Mouse (Mus musculus) liver, embryonic 14 days (tissue): Measurements from ENCODE around the gene H2-M3. TPM values are rescaled to one million over a fixed set of nuclear protein-coding genes. Genes with fewer than 3 reads are reported as not detected.

Source experiments
- polyA plus RNA-seq: library from polyadenylated mRNA; depleted of rRNA; stranded (reverse); fragments of >200 nt; gene quantifications from 2 replicates; pipeline ENCODE4 v1.2.3, GENCODE M21; 2012; rRNA removed

H2-M3 gene
- 0.87 and 1.1 TPM in 2 replicates for polyA plus RNA-seq

GRCm38 (mm10) chr17:37270058-37270701 is at the start of gene H2-M3:
TSS of gene H2-M3 (plus strand) at chr17:37270220.

GRCm38 (mm10) chr17:37237230-37237629 is 32.8 kb upstream of the H2-M3 start, which contains the start of gene Olfr97:
TSS of gene Olfr97 (minus strand) at chr17:37237330.

GRCm38 (mm10) chr17:37263626-37264025 is 6.4 kb upstream of the H2-M3 start, which contains the start of gene Olfr98:
TSS of gene Olfr98 (minus strand) at chr17:37263749.

GRCm38 (mm10) chr17:37283360-37283759 is 13.3 kb downstream of the H2-M3 start, which contains the start of gene Olfr99:
TSS of gene Olfr99 (minus strand) at chr17:37283460.

GRCm38 (mm10) chr17:37304213-37304612 is 34.2 kb downstream of the H2-M3 start, which contains the start of gene Olfr101:
TSS of gene Olfr101 (minus strand) at chr17:37304313.

GRCm38 (mm10) chr17:37316954-37317353 is 46.9 kb downstream of the H2-M3 start, which contains the start of gene Olfr102:
TSS of gene Olfr102 (minus strand) at chr17:37317054.

Other genes with a start within 250 kb of the H2-M3 start
- not detected in 2 replicates for gene Mog, start 246.8 kb upstream of the H2-M3 start, polyA plus RNA-seq
- 2.0 TPM in 2 replicates for gene Gabbr1, start 224.3 kb upstream of the H2-M3 start, polyA plus RNA-seq
- not detected in 2 replicates for gene Olfr90, start 181.7 kb upstream of the H2-M3 start, polyA plus RNA-seq
- gene Olfr91, start 171.9 kb upstream of the H2-M3 start, polyA plus RNA-seq = not detected in 2 replicates
- not detected in 2 replicates for gene Olfr92, start 150.1 kb upstream of the H2-M3 start, polyA plus RNA-seq
- gene Olfr93, start 108.7 kb upstream of the H2-M3 start, polyA plus RNA-seq = not detected in 2 replicates
- not detected in 2 replicates for gene Ubd, start 76.3 kb upstream of the H2-M3 start, polyA plus RNA-seq
- not detected in 2 replicates for gene Olfr94, start 69.2 kb upstream of the H2-M3 start, polyA plus RNA-seq
- not detected in 2 replicates for gene Olfr95, start 57.1 kb upstream of the H2-M3 start, polyA plus RNA-seq
- gene Olfr96, start 50.1 kb upstream of the H2-M3 start, polyA plus RNA-seq = not detected in 2 replicates
- not detected in 2 replicates for gene Olfr97, start 32.9 kb upstream of the H2-M3 start, polyA plus RNA-seq
- gene Olfr98, start 6.5 kb upstream of the H2-M3 start, polyA plus RNA-seq = not detected in 2 replicates
- not detected in 2 replicates for gene Olfr99, start 13.2 kb downstream of the H2-M3 start, polyA plus RNA-seq
- not detected in 2 replicates for gene Olfr101, start 34.1 kb downstream of the H2-M3 start, polyA plus RNA-seq
- not detected in 2 replicates for gene Olfr102, start 46.8 kb downstream of the H2-M3 start, polyA plus RNA-seq
- gene Olfr103, start 69.5 kb downstream of the H2-M3 start, polyA plus RNA-seq = not detected in 2 replicates
- gene Olfr104-ps, start 89.4 kb downstream of the H2-M3 start, polyA plus RNA-seq = not detected in 2 replicates
- gene Olfr105-ps, start 108.8 kb downstream of the H2-M3 start, polyA plus RNA-seq = not detected in 2 replicates
- not detected in 2 replicates for gene Olfr106-ps, start 120.2 kb downstream of the H2-M3 start, polyA plus RNA-seq
- gene Olfr107, start 129.0 kb downstream of the H2-M3 start, polyA plus RNA-seq = not detected in 2 replicates
- not detected in 2 replicates for gene Olfr108, start 175.3 kb downstream of the H2-M3 start, polyA plus RNA-seq
- gene Olfr109, start 188.7 kb downstream of the H2-M3 start, polyA plus RNA-seq = not detected in 2 replicates
- 0.02 TPM in 1 of 2 replicates, not detected in the other for gene H2-M2, start 213.3 kb downstream of the H2-M3 start, polyA plus RNA-seq
- gene Olfr110, start 222.2 kb downstream of the H2-M3 start, polyA plus RNA-seq = not detected in 2 replicates
- gene Olfr111, start 237.8 kb downstream of the H2-M3 start, polyA plus RNA-seq = 0.03 and 0.06 TPM in 2 replicates